In genomic region chr13:6633524-6633923, GRCm38 (mm10) we compare ENCODE assay signal across 8 mouse cellular contexts. TPM values are rescaled to one million over a fixed set of nuclear protein-coding genes. Genes with fewer than 3 reads are reported as not detected.
DNase-seq lines count a peak whose midpoint lies in the region; ATAC-seq and TF ChIP-seq lines count a peak whose summit lies in the region.

No protein-coding gene starts in this region.

- no peak overlapping the region for H3K9ac ChIP-seq in hindbrain, postnatal 0 days (replicated peaks; ENCODE audit: low read length)

- H3K27me3 ChIP-seq in Patski, result no peaks in the 10 kb centered on the region
- no peaks in the 10 kb centered on the region for H3K27me3 ChIP-seq in megakaryocyte, embryonic 14.5 days (replicated peaks)
- no peaks in the 10 kb centered on the region for H3K27me3 ChIP-seq in hindbrain, postnatal 0 days (ENCODE audit: insufficient read depth, low read length)

- no peak for TF ChIP-seq CTCF in left cerebral cortex, adult 2 months (IDR thresholded peaks at IDR 0.05)
- TF ChIP-seq CTCF in Patski (IDR thresholded peaks at IDR 0.05), result no peak
- no peak for TF ChIP-seq CTCF in hindbrain, postnatal 0 days (IDR thresholded peaks at IDR 0.05; ENCODE audit: low read depth)

- ATAC-seq in Patski, result peak; percentile 77
- no peak for ATAC-seq in hindbrain, postnatal 0 days

- POLR2A ChIA-PET in Patski (lab: Charles Lee), result interaction anchor here (1.4 kb wide), 1 partner anchor 15 kb away, joined by 4 read pairs; the partner anchor contains the start of gene Pfkp

- H3K4me1 ChIP-seq in megakaryocyte, embryonic 14.5 days, result peaks cover 91% of the 10 kb centered on the region
- no peaks in the 10 kb centered on the region for H3K4me1 ChIP-seq in hindbrain, postnatal 0 days (ENCODE audit: insufficient read depth, low read length)

- 0 out of 2 replicates have a peak overlapping the region, but pooled peaks have one; percentile 15 for H3K27ac ChIP-seq in left cerebral cortex, adult 2 months
- H3K27ac ChIP-seq in hindbrain, postnatal 0 days, result no peak overlapping the region

- WGBS in hindbrain, postnatal 0 days, result 71% methylated on average over 7 of the region's 7 CpGs

- H3K9me3 ChIP-seq in megakaryocyte, embryonic 14.5 days, result no peaks in the 10 kb centered on the region
- no peaks in the 10 kb centered on the region for H3K9me3 ChIP-seq in hindbrain, postnatal 0 days (ENCODE audit: low read length)

- in situ Hi-C loops in Patski (cut with MboI; ENCODE audit: low pct_unique_long_range_greater_than_20kb), result loop anchor here (5.0 kb wide), 1 partner anchor 51 kb away; no protein-coding TSS in a partner anchor

- intact Hi-C loops in left cerebral cortex, adult 2 months (cut with DNase I), result loop anchor here (2.0 kb wide), 1 partner anchor 13 kb away; no protein-coding TSS in a partner anchor
- intact Hi-C loops in heart, postnatal 36 days (cut with DNase I), result no loop called here

- H3K36me3 ChIP-seq in megakaryocyte, embryonic 14.5 days (replicated peaks; ENCODE audit: low read length), result peaks cover 91% of the 10 kb centered on the region
- H3K36me3 ChIP-seq in hindbrain, postnatal 0 days (ENCODE audit: insufficient read depth, low read length), result no peaks in the 10 kb centered on the region

- no peak overlapping the region for H3K4me3 ChIP-seq in left cerebral cortex, adult 2 months
- H3K4me3 ChIP-seq in megakaryocyte, embryonic 14.5 days (replicated peaks), result peak overlapping the region; percentile 76
- H3K4me3 ChIP-seq in hindbrain, postnatal 0 days (ENCODE audit: low read length), result no peak overlapping the region

- DNase-seq in left cerebral cortex, adult 2 months (ENCODE audit: extremely low spot score in 1 of 2, low spot score in 2 of 2), result no peak
- DNase-seq in left cerebral cortex, adult 11 months (ENCODE audit: low spot score), result no peak
- no peak for DNase-seq in Patski (ENCODE audit: low read depth, low spot score)
- DNase-seq in heart, postnatal 36 days, result peak; percentile 44 to 52
- no peak for DNase-seq in neural tube, embryonic 10.5 days (ENCODE audit: extremely low spot score, low spot score)
- DNase-seq in hindbrain, postnatal 0 days (ENCODE audit: low spot score), result no peak
- DNase-seq in cerebellum, adult 11-12 months, result no peak

- no peak overlapping the region for H3K4me2 ChIP-seq in hindbrain, postnatal 0 days (ENCODE audit: low read depth, low read length)

- CTCF ChIA-PET in Patski (lab: Charles Lee), result interaction anchor here (1.3 to 2.1 kb wide), 2 partner anchors 10 to 14 kb away, joined by 3 to 5 read pairs; no protein-coding TSS in a partner anchor

RNA-seq across cellular contexts. Expression of gene Pfkp, which starts 15.1 kb away (rescaled TPM):
- total RNA-seq in left cerebral cortex, adult 2 months (2021), result 100 to 1,000 TPM; 299 to 307 TPM
- polyA plus RNA-seq in Patski (2021), result 220 TPM
- 10 to 100 TPM; 49.0 to 65.7 TPM for total RNA-seq in heart, postnatal 36 days (2021)
- polyA plus RNA-seq in megakaryocyte, embryonic 14.5 days (2012; ENCODE audit: insufficient read depth, low replicate concordance), result 15.2 and 36.9 TPM in 2 replicates
- 179 and 233 TPM in 2 replicates for total RNA-seq in hindbrain, postnatal 0 days (2014; rRNA removed)
- 427 and 436 TPM in 2 replicates for polyA plus RNA-seq in hindbrain, postnatal 0 days (2015; fragmentation: Nextera tagmentation; extraction: Ambion mirVana)

Comparison
In these comparisons a context has a peak if more than half of its experiments do, and no peak if none do; other contexts are left out.
1. DNase-seq: peak in heart, postnatal 36 days (2 of 2); none in left cerebral cortex, adult 2 months (0 of 2), left cerebral cortex, adult 11 months (single experiment), Patski (single experiment), neural tube, embryonic 10.5 days (single experiment), hindbrain, postnatal 0 days (single experiment) and cerebellum, adult 11-12 months (single experiment).